Mouse (Mus musculus) gastrocnemius, postnatal 10 days (tissue): ENCODE measurements around the gene Prrt4. TPM values are rescaled to one million over a fixed set of nuclear protein-coding genes. Genes with fewer than 3 reads are reported as not detected.
"Not testable (repeated sequence)": the region's sequence is repeated elsewhere in the genome, so short reads cannot be mapped to it uniquely, and the experiment has no call there.

Experiments used
- DNase-seq: peaks from one replicate; pipeline ENCODE4 v3.0.0; 2021; ENCODE audit warnings: mixed read lengths
- total RNA-seq, 2 experiments: library from RNA; stranded (reverse); gene quantifications; 2 replicates each; pipeline ENCODE4 v1.2.3; 2021

Prrt4 gene
- total RNA-seq, 2 experiments from 2014 or later: 0.78 to 1.2 TPM

- DNase-seq: peak; percentile 88
These were observed 19.2 kb upstream of the Prrt4 start for GRCm38 (mm10) chr6:29198309-29199222.

- DNase-seq: no peak
These were observed 16.7 kb upstream of the Prrt4 start for GRCm38 (mm10) chr6:29195846-29196698.

GRCm38 (mm10) chr6:29195146-29195545 is 15.8 kb upstream of the Prrt4 start:
- DNase-seq: no peak

GRCm38 (mm10) chr6:29193961-29194750 is 14.8 kb upstream of the Prrt4 start:
- DNase-seq: no peak

- no peak for DNase-seq
These were observed 8.6 kb upstream of the Prrt4 start for GRCm38 (mm10) chr6:29187936-29188335.

- no peak for DNase-seq
These were observed 459 bp upstream of the Prrt4 start for GRCm38 (mm10) chr6:29179843-29180242.

GRCm38 (mm10) chr6:29177901-29178879 is 1.2 kb downstream of the Prrt4 start:
- DNase-seq: no peak

GRCm38 (mm10) chr6:29175113-29175512 is 4.3 kb downstream of the Prrt4 start:
- no peak for DNase-seq

GRCm38 (mm10) chr6:29174368-29174767 is 5.0 kb downstream of the Prrt4 start:
- no peak for DNase-seq

GRCm38 (mm10) chr6:29170952-29171388 is 8.4 kb downstream of the Prrt4 start:
- peak; percentile 80 for DNase-seq

- no peak for DNase-seq
These were observed 9.1 kb downstream of the Prrt4 start for GRCm38 (mm10) chr6:29170063-29170921.

- DNase-seq: no peak
These were observed 9.7 kb downstream of the Prrt4 start for GRCm38 (mm10) chr6:29169675-29170062.

- DNase-seq: no peak
These were observed 10.5 kb downstream of the Prrt4 start for GRCm38 (mm10) chr6:29168871-29169270.

- no peak for DNase-seq
These were observed 13.2 kb downstream of the Prrt4 start for GRCm38 (mm10) chr6:29166196-29166595.

- peak; percentile 76 for DNase-seq
These were observed 14.8 kb downstream of the Prrt4 start, which contains the start of gene Rbm28 for GRCm38 (mm10) chr6:29164314-29165244. Rbm28 (minus strand) TSS chr6:29165006.

GRCm38 (mm10) chr6:29161291-29161690 is 18.1 kb downstream of the Prrt4 start:
- DNase-seq: not testable (repeated sequence)

- no peak for DNase-seq
These were observed 18.6 kb downstream of the Prrt4 start for GRCm38 (mm10) chr6:29160786-29161185.

GRCm38 (mm10) chr6:29156326-29156725 is 23.1 kb downstream of the Prrt4 start:
- no peak for DNase-seq

- no peak for DNase-seq
These were observed 29.4 kb downstream of the Prrt4 start for GRCm38 (mm10) chr6:29150001-29150400.
